Mouse (Mus musculus): ENCODE data around the gene Slc16a10. TPM values are rescaled to one million over a fixed set of nuclear protein-coding genes. Genes with fewer than 3 reads are reported as not detected.

Slc16a10 gene
- polyA plus RNA-seq (2017; shearing (Covaris generic)): 1.0 TPM

GRCm38 (mm10) chr10:40141864-40142523 is at the start of gene Slc16a10:
Gene Slc16a10 (minus strand): TSS chr10:40142258.

DNA sequence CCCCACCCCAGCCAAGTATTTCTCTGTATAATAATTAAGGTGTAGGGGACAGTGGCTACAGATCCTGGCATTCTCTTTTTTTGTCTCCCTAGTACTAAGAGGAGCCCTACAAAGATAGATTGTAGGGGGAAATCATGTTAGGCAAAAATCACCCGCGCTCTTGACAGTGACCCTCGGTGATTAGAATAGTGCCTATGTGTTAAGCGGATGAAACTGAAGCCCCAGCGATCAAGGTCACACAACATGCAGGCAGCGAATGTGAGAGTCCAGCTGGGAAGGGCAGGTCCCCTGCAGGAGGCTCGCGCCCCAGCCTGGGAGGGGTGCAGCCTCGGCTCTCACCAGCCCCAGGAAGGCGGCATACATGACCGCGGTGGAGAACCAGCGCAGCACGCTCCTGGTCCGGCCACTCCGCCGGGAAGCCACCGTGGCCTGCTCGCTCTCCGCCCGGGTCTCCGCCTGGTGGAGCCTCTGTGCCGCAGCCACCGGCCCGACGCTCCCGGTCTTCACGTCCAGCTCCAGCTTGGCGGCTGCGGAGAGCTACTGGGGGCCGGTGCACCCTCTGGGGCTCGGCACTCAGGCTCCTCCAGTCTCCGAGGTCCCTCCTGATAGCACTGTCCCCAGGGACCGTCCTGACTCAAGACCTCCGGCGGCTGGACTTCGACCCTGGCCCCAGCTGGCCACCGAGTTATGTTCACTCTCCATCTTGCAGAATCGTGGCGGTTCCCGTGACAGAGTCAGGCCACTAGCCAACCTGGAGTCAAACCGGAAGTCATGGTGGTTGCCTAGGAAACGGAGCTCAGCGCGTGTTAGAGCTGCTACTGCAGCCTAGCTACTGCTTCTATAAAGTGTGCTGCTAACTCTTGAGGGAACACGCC is 117.3 kb downstream of the Slc16a10 start, which contains the start of gene Mfsd4b1:
Gene Mfsd4b1 (minus strand): TSS at position 715 of the 875 bp plus-strand sequence.

GRCm38 (mm10) chr10:39986466-39986865 is 155.6 kb downstream of the Slc16a10 start, which contains the start of gene Mfsd4b5:
Gene Mfsd4b5 (minus strand): TSS chr10:39986646.

Other genes starting within 250 kb of the Slc16a10 start
- gene Mfsd4b4, start 243.0 kb downstream of the Slc16a10 start, polyA plus RNA-seq (2017; shearing (Covaris generic)): 5.2 TPM
- gene Mfsd4b2, start 215.3 kb downstream of the Slc16a10 start, polyA plus RNA-seq (2017; shearing (Covaris generic)): not detected
- gene Mfsd4b3, start 182.1 kb downstream of the Slc16a10 start, polyA plus RNA-seq (2017; shearing (Covaris generic)): not detected
- 0.28 TPM for gene Mfsd4b5, start 155.6 kb downstream of the Slc16a10 start, polyA plus RNA-seq (2017; shearing (Covaris generic))
- not detected for gene Mfsd4b1, start 117.0 kb downstream of the Slc16a10 start, polyA plus RNA-seq (2017; shearing (Covaris generic))
- gene Rpf2, start 104.8 kb upstream of the Slc16a10 start, polyA plus RNA-seq (2017; shearing (Covaris generic)): 64.4 TPM
- 88.1 TPM for gene Gtf3c6, start 115.8 kb upstream of the Slc16a10 start, polyA plus RNA-seq (2017; shearing (Covaris generic))
- gene Amd1, start 159.9 kb upstream of the Slc16a10 start, polyA plus RNA-seq (2017; shearing (Covaris generic)): 70.0 TPM
- gene Cdk19, start 197.3 kb upstream of the Slc16a10 start, polyA plus RNA-seq (2017; shearing (Covaris generic)): 65.0 TPM

All from CD4-positive, CD25-positive, alpha-beta regulatory T cell (primary cell).